Mouse (Mus musculus): ENCODE results near the gene Pgm2l1. TPM values are rescaled to one million over a fixed set of nuclear protein-coding genes. Genes with fewer than 3 reads are reported as not detected.

Pgm2l1 gene
- total RNA-seq (2012; rRNA removed): 5.9 and 6.7 TPM in 2 replicates

- in situ Hi-C loops (cut with MboI; ENCODE audit: low sequenced_read_pairs in 2 of 2, unreplicated experiment in 2 of 2): no loop called here
- peak within 1 kb of the TSS; percentile 80 for H3K9ac ChIP-seq (ENCODE audit: insufficient read depth, low read depth, low read length, poor library complexity, severe bottlenecking)
- H3K27ac ChIP-seq (ENCODE audit: insufficient read depth, low read depth, low read length, poor library complexity, severe bottlenecking): peak within 1 kb of the TSS; percentile 82
- no peaks in the 10 kb centered on the region; a peak in 1 of 4 replicates for H3K4me1 ChIP-seq (ENCODE audit: control insufficient read depth in 2 of 2, insufficient read depth in 2 of 2, low read length in 2 of 2, poor library complexity in 1 of 2)
- peak; percentile 96 for DNase-seq (ENCODE audit: low read depth, low spot score)
- TF ChIP-seq ZC3H11A (IDR thresholded peaks at IDR 0.05; ENCODE audit: borderline replicate concordance, low read depth, low read length) (no peak), MAFK (IDR thresholded peaks at IDR 0.05; ENCODE audit: insufficient read depth, low read depth, low read length) (no peak), CHD2 (IDR thresholded peaks at IDR 0.05; ENCODE audit: low read depth, low read length) (no peak), ZNF384 (IDR thresholded peaks at IDR 0.05; ENCODE audit: low read depth, low read length) (peak; percentile 40; the same call in 1 of the 2 replicates), HCFC1 (IDR thresholded peaks at IDR 0.05; ENCODE audit: borderline replicate concordance, insufficient read depth, low read length) (peak; percentile 97)
- H3K4me3 ChIP-seq (ENCODE audit: insufficient read depth in 1 of 2, low read depth in 1 of 2, low read length in 2 of 2, poor library complexity in 1 of 2, severe bottlenecking in 1 of 2): peak within 1 kb of the TSS; percentile 74 to 82
- no peaks in the 10 kb centered on the region for H3K36me3 ChIP-seq (ENCODE audit: control insufficient read depth, insufficient read depth, low read length, poor library complexity, severe bottlenecking)
- no peaks in the 10 kb centered on the region for H3K9me3 ChIP-seq (ENCODE audit: control insufficient read depth, insufficient read depth, low read depth, low read length)
Observed at GRCm38 (mm10) chr7:100227158-100227875, at the start of gene Pgm2l1. Gene Pgm2l1 (plus strand): TSS chr7:100227394.

GRCm38 (mm10) chr7:100178016-100178890 is 48.9 kb upstream of the Pgm2l1 start:
- Histone ChIP-seq H3K27ac (ENCODE audit: insufficient read depth, low read depth, low read length, poor library complexity, severe bottlenecking) (no peak overlapping the region), H3K9me3 (ENCODE audit: control insufficient read depth, insufficient read depth, low read depth, low read length) (no peaks in the 10 kb centered on the region), H3K9ac (ENCODE audit: insufficient read depth, low read depth, low read length, poor library complexity, severe bottlenecking) (no peak overlapping the region), H3K4me1 (ENCODE audit: control insufficient read depth in 2 of 2, insufficient read depth in 2 of 2, low read length in 2 of 2, poor library complexity in 1 of 2) (no peaks in the 10 kb centered on the region), H3K4me3 (ENCODE audit: insufficient read depth in 1 of 2, low read depth in 1 of 2, low read length in 2 of 2, poor library complexity in 1 of 2, severe bottlenecking in 1 of 2) (peak overlapping the region; percentile 41 to 72), H3K36me3 (ENCODE audit: control insufficient read depth, insufficient read depth, low read length, poor library complexity, severe bottlenecking) (no peaks in the 10 kb centered on the region)
- no peak for TF ChIP-seq HCFC1 (IDR thresholded peaks at IDR 0.05; ENCODE audit: borderline replicate concordance, insufficient read depth, low read length)
- TF ChIP-seq ZNF384 (IDR thresholded peaks at IDR 0.05; ENCODE audit: low read depth, low read length): no peak
- TF ChIP-seq ZC3H11A (IDR thresholded peaks at IDR 0.05; ENCODE audit: borderline replicate concordance, low read depth, low read length): no peak
- no peak for TF ChIP-seq CHD2 (IDR thresholded peaks at IDR 0.05; ENCODE audit: low read depth, low read length)
- TF ChIP-seq MAFK (IDR thresholded peaks at IDR 0.05; ENCODE audit: insufficient read depth, low read depth, low read length): no peak
- in situ Hi-C loops (cut with MboI; ENCODE audit: low sequenced_read_pairs in 2 of 2, unreplicated experiment in 2 of 2): no loop called here
- DNase-seq (ENCODE audit: low read depth, low spot score): peak; percentile 35

GRCm38 (mm10) chr7:100178891-100179233 is 48.3 kb upstream of the Pgm2l1 start:
- no peak overlapping the region for H3K27ac ChIP-seq (ENCODE audit: insufficient read depth, low read depth, low read length, poor library complexity, severe bottlenecking)
- no peaks in the 10 kb centered on the region for H3K9me3 ChIP-seq (ENCODE audit: control insufficient read depth, insufficient read depth, low read depth, low read length)
- H3K4me3 ChIP-seq (ENCODE audit: insufficient read depth in 1 of 2, low read depth in 1 of 2, low read length in 2 of 2, poor library complexity in 1 of 2, severe bottlenecking in 1 of 2): peak overlapping the region; percentile 41 to 72
- no peak for DNase-seq (ENCODE audit: low read depth, low spot score)
- no peak overlapping the region for H3K9ac ChIP-seq (ENCODE audit: insufficient read depth, low read depth, low read length, poor library complexity, severe bottlenecking)
- no peaks in the 10 kb centered on the region for H3K36me3 ChIP-seq (ENCODE audit: control insufficient read depth, insufficient read depth, low read length, poor library complexity, severe bottlenecking)
- in situ Hi-C loops (cut with MboI; ENCODE audit: low sequenced_read_pairs in 2 of 2, unreplicated experiment in 2 of 2): no loop called here
- TF ChIP-seq CHD2 (IDR thresholded peaks at IDR 0.05; ENCODE audit: low read depth, low read length) (no peak), ZNF384 (IDR thresholded peaks at IDR 0.05; ENCODE audit: low read depth, low read length) (no peak), MAFK (IDR thresholded peaks at IDR 0.05; ENCODE audit: insufficient read depth, low read depth, low read length) (no peak), ZC3H11A (IDR thresholded peaks at IDR 0.05; ENCODE audit: borderline replicate concordance, low read depth, low read length) (no peak), HCFC1 (IDR thresholded peaks at IDR 0.05; ENCODE audit: borderline replicate concordance, insufficient read depth, low read length) (no peak)
- no peaks in the 10 kb centered on the region for H3K4me1 ChIP-seq (ENCODE audit: control insufficient read depth in 2 of 2, insufficient read depth in 2 of 2, low read length in 2 of 2, poor library complexity in 1 of 2)

GRCm38 (mm10) chr7:100179394-100179793 is 47.8 kb upstream of the Pgm2l1 start:
- DNase-seq (ENCODE audit: low read depth, low spot score): no peak
- H3K36me3 ChIP-seq (ENCODE audit: control insufficient read depth, insufficient read depth, low read length, poor library complexity, severe bottlenecking): no peaks in the 10 kb centered on the region
- in situ Hi-C loops (cut with MboI; ENCODE audit: low sequenced_read_pairs in 2 of 2, unreplicated experiment in 2 of 2): no loop called here
- no peak overlapping the region for H3K4me3 ChIP-seq (ENCODE audit: insufficient read depth in 1 of 2, low read depth in 1 of 2, low read length in 2 of 2, poor library complexity in 1 of 2, severe bottlenecking in 1 of 2)
- H3K27ac ChIP-seq (ENCODE audit: insufficient read depth, low read depth, low read length, poor library complexity, severe bottlenecking): no peak overlapping the region
- no peak for TF ChIP-seq ZNF384 (IDR thresholded peaks at IDR 0.05; ENCODE audit: low read depth, low read length)
- TF ChIP-seq CHD2 (IDR thresholded peaks at IDR 0.05; ENCODE audit: low read depth, low read length): no peak
- TF ChIP-seq MAFK (IDR thresholded peaks at IDR 0.05; ENCODE audit: insufficient read depth, low read depth, low read length): no peak
- TF ChIP-seq ZC3H11A (IDR thresholded peaks at IDR 0.05; ENCODE audit: borderline replicate concordance, low read depth, low read length): no peak
- TF ChIP-seq HCFC1 (IDR thresholded peaks at IDR 0.05; ENCODE audit: borderline replicate concordance, insufficient read depth, low read length): no peak
- H3K4me1 ChIP-seq (ENCODE audit: control insufficient read depth in 2 of 2, insufficient read depth in 2 of 2, low read length in 2 of 2, poor library complexity in 1 of 2): no peaks in the 10 kb centered on the region
- no peaks in the 10 kb centered on the region for H3K9me3 ChIP-seq (ENCODE audit: control insufficient read depth, insufficient read depth, low read depth, low read length)
- no peak overlapping the region for H3K9ac ChIP-seq (ENCODE audit: insufficient read depth, low read depth, low read length, poor library complexity, severe bottlenecking)
